Mouse (Mus musculus) v-Abl transformed pro-B cells (cell line): ENCODE measurements around the gene Nxph3.

Source experiments
- in situ Hi-C, 2 experiments: fragments of 400-800 bp; cut with MboI; formaldehyde crosslinking; loops; one replicate each; pipeline ENCODE4 v1.15.1; 2025; ENCODE audit not compliant: unreplicated experiment in 2 of 2

Gene Nxph3

GRCm38 (mm10) chr11:95514298-95514861 lies at the start of gene Nxph3:
Nxph3 (minus strand) TSS chr11:95514570.
- in situ Hi-C loops: no loop called here

- in situ Hi-C loops: no loop called here
Observed at GRCm38 (mm10) chr11:95563849-95564248, 49.5 kb upstream of the Nxph3 start.

- in situ Hi-C loops: no loop called here
Observed at GRCm38 (mm10) chr11:95560773-95561172, 46.4 kb upstream of the Nxph3 start.

GRCm38 (mm10) chr11:95559761-95560160 lies 45.4 kb upstream of the Nxph3 start:
- in situ Hi-C loops: no loop called here

- in situ Hi-C loops: no loop called here
Observed at GRCm38 (mm10) chr11:95557719-95558118, 43.3 kb upstream of the Nxph3 start.

GRCm38 (mm10) chr11:95557032-95557431 lies 42.7 kb upstream of the Nxph3 start:
- in situ Hi-C loops: no loop called here

GRCm38 (mm10) chr11:95555279-95555678 lies 40.9 kb upstream of the Nxph3 start:
- in situ Hi-C loops: no loop called here

GRCm38 (mm10) chr11:95550301-95551021 lies 36.1 kb upstream of the Nxph3 start:
- in situ Hi-C loops: no loop called here

GRCm38 (mm10) chr11:95546021-95546782 lies 31.8 kb upstream of the Nxph3 start:
- in situ Hi-C loops: loop anchor here (25.0 kb wide), 4 partner anchors 216 to 1316 kb away; partner anchors contain the start of gene Ttll6 (in 1 of the 2)

GRCm38 (mm10) chr11:95544546-95545327 lies 30.4 kb upstream of the Nxph3 start:
- in situ Hi-C loops: loop anchor here (25.0 kb wide), 4 partner anchors 218 to 1318 kb away; partner anchors contain the start of gene Ttll6 (in 1 of the 2)

- in situ Hi-C loops: loop anchor here (25.0 kb wide), 4 partner anchors 221 to 1321 kb away; partner anchors contain the start of gene Ttll6 (in 1 of the 2)
Observed at GRCm38 (mm10) chr11:95540637-95541385, 26.4 kb upstream of the Nxph3 start.

- in situ Hi-C loops: loop anchor here (10.0 to 25.0 kb wide), 6 partner anchors 106 to 1324 kb away; partner anchors contain the start of gene Ttll6 (in 1 of the 2)
Observed at GRCm38 (mm10) chr11:95538378-95539104, 24.2 kb upstream of the Nxph3 start.

GRCm38 (mm10) chr11:95533484-95534160 lies 19.3 kb upstream of the Nxph3 start:
- in situ Hi-C loops: loop anchor here (5.0 to 25.0 kb wide), 7 partner anchors 111 to 1329 kb away; partner anchors contain the start of gene Ttll6 (in 1 of the 2)

GRCm38 (mm10) chr11:95532353-95533072 lies 18.1 kb upstream of the Nxph3 start:
- in situ Hi-C loops: loop anchor here (5.0 to 25.0 kb wide), 7 partner anchors 112 to 1330 kb away; partner anchors contain the start of gene Ttll6 (in 1 of the 2)

GRCm38 (mm10) chr11:95528231-95528630 lies 13.9 kb upstream of the Nxph3 start:
- in situ Hi-C loops: loop anchor here (10.0 to 25.0 kb wide), 6 partner anchors 234 to 1334 kb away; partner anchors contain the start of genes Pdk2 (in 2 of the 2), Col1a1 (in 1 of the 2) and Ttll6 (in 1 of the 2)

- in situ Hi-C loops: loop anchor here (10.0 to 25.0 kb wide), 6 partner anchors 235 to 1335 kb away; partner anchors contain the start of genes Pdk2 (in 2 of the 2), Col1a1 (in 1 of the 2) and Ttll6 (in 1 of the 2)
Observed at GRCm38 (mm10) chr11:95527307-95527706, 12.9 kb upstream of the Nxph3 start.

GRCm38 (mm10) chr11:95521563-95521962 lies 7.2 kb upstream of the Nxph3 start:
- in situ Hi-C loops: loop anchor here (5.0 to 10.0 kb wide), 5 partner anchors 264 to 587 kb away; partner anchors contain the start of genes Pdk2 (in 2 of the 2) and Col1a1 (in 1 of the 2)
